In the genomic region with DNA sequence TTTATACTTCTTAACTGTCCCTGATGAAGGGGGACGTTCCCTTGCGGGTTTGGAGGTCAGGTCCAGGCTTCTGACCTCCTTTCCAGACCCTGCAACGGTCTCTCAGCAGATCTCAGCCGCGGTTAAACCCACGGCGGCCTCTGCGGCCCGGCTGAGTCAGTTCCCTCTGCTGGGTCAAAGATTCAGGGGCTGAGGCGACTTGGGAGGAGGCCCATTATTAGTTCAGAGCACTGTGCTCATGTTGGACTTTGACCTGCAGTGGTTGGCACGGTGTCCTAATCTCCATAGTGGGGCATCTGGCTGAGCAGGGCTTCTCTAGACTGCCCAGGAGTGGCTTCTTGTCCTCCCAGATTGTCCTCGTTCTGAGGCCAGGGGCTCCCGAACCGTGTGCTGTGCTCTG, we compare ENCODE assay signal across 8 mouse cellular contexts. TPM values are rescaled to one million over a fixed set of nuclear protein-coding genes. Genes with fewer than 3 reads are reported as not detected.
DNase-seq lines count a peak whose midpoint lies in the region; ATAC-seq and TF ChIP-seq lines count a peak whose summit lies in the region.

No protein-coding gene starts in this region.

- peak overlapping the region; percentile 59 for H3K4me3 ChIP-seq in kidney, postnatal 0 days (replicated peaks; ENCODE audit: low read depth, low read length)

- H3K9me3 ChIP-seq in kidney, postnatal 0 days (replicated peaks; ENCODE audit: low read length), result no peaks in the 10 kb centered on the region

- peaks cover 23% of the 10 kb centered on the region for H3K4me1 ChIP-seq in kidney, postnatal 0 days (replicated peaks; ENCODE audit: insufficient read depth, low read length)

- no peak overlapping the region for H3K27ac ChIP-seq in kidney, postnatal 0 days

- peaks cover 21% of the 10 kb centered on the region for H3K36me3 ChIP-seq in kidney, postnatal 0 days (ENCODE audit: insufficient read depth, low read length)

- H3K9ac ChIP-seq in kidney, postnatal 0 days (ENCODE audit: low read depth, low read length), result peak overlapping the region; percentile 69

- peak overlapping the region; percentile 92 for H3K4me2 ChIP-seq in kidney, postnatal 0 days (ENCODE audit: low read length)

- H3K27me3 ChIP-seq in kidney, postnatal 0 days (ENCODE audit: insufficient read depth, low read length), result no peaks in the 10 kb centered on the region

- TF ChIP-seq CTCF in kidney, postnatal 0 days (IDR thresholded peaks at IDR 0.05; ENCODE audit: low read depth), result no peak

- peak; percentile 33; the same call in 1 of the 2 replicates for ATAC-seq in kidney, postnatal 0 days (replicated peaks; ENCODE audit: low FRiP score, low read depth)

- 15% methylated on average over 14 of the region's 14 CpGs for WGBS in kidney, postnatal 0 days

- DNase-seq in adrenal gland, adult (ENCODE audit: inconsistent age in 2 of 2, low spot score in 1 of 2), result peak; percentile 75 to 89
- DNase-seq in adrenal gland, postnatal 4 days (ENCODE audit: low spot score in 2 of 2), result no peak
- DNase-seq in adrenal gland, postnatal 36 days, result peak; percentile 76
- peak; percentile 48 for DNase-seq in gastrocnemius, postnatal 10 days
- no peak for DNase-seq in kidney, postnatal 0 days (ENCODE audit: low spot score)
- peak; percentile 44 to 45 for DNase-seq in lung, postnatal 4 days
- no peak for DNase-seq in urinary bladder, postnatal 10 days (ENCODE audit: low spot score)
- DNase-seq in right cerebral cortex, postnatal 25 days, result no peak

RNA-seq across cellular contexts. Expression of gene Ttyh2, which starts 1.2 kb away (rescaled TPM):
- 100 to 1,000 TPM; 108 to 113 TPM for total RNA-seq in adrenal gland, postnatal 4 days (2021)
- 100 to 1,000 TPM in 1 of 2 experiments, 10 to 100 TPM in 1; 64.3 to 124 TPM for total RNA-seq in adrenal gland, postnatal 36 days (2021)
- 10 to 100 TPM; 74.5 to 75.9 TPM for total RNA-seq in gastrocnemius, postnatal 10 days (2021)
- 22.6 and 25.3 TPM in 2 replicates for polyA plus RNA-seq in kidney, postnatal 0 days (2015; fragmentation: Nextera tagmentation; extraction: Ambion mirVana)

RNA-seq across cellular contexts. Expression of gene Rpl38, which starts 8.1 kb away (rescaled TPM):
- total RNA-seq in adrenal gland, postnatal 4 days (2021), result 1,000 to 10,000 TPM; 1,445 to 1,502 TPM
- 1,000 to 10,000 TPM; 1,120 to 1,187 TPM for total RNA-seq in adrenal gland, postnatal 36 days (2021)
- 1,000 to 10,000 TPM in 1 of 2 experiments, 100 to 1,000 TPM in 1; 978 to 1,057 TPM for total RNA-seq in gastrocnemius, postnatal 10 days (2021)
- polyA plus RNA-seq in kidney, postnatal 0 days (2015; fragmentation: Nextera tagmentation; extraction: Ambion mirVana), result 1,186 and 1,429 TPM in 2 replicates

RNA-seq across cellular contexts. Expression of gene Dnaic2, which starts 50.8 kb away (rescaled TPM):
- 1 to 10 TPM; 1.7 to 2.0 TPM for total RNA-seq in adrenal gland, postnatal 4 days (2021)
- total RNA-seq in adrenal gland, postnatal 36 days (2021), result under 1 TPM; 0.23 to 0.36 TPM
- 1 to 10 TPM; 1.0 to 1.1 TPM for total RNA-seq in gastrocnemius, postnatal 10 days (2021)
- polyA plus RNA-seq in kidney, postnatal 0 days (2015; fragmentation: Nextera tagmentation; extraction: Ambion mirVana), result 0.32 and 0.43 TPM in 2 replicates

Comparison
In these comparisons a context has a peak if more than half of its experiments do, and no peak if none do; other contexts are left out.
1. DNase-seq: peak in adrenal gland, adult (2 of 2), adrenal gland, postnatal 36 days (2 of 2), gastrocnemius, postnatal 10 days (single experiment) and lung, postnatal 4 days (2 of 2); none in adrenal gland, postnatal 4 days (0 of 2), kidney, postnatal 0 days (single experiment), urinary bladder, postnatal 10 days (single experiment) and right cerebral cortex, postnatal 25 days (single experiment).